Mouse (Mus musculus) layer of hippocampus, adult 18-20 months (tissue): Measurements from ENCODE around the gene Cdkal1. TPM values are rescaled to one million over a fixed set of nuclear protein-coding genes. Genes with fewer than 3 reads are reported as not detected.

Source experiments
- DNase-seq, 2 experiments: peaks; one replicate each; pipeline ENCODE4 v3.0.0; 2022; ENCODE audit warnings: low spot score in 2 of 2
- total RNA-seq, 2 experiments: library from RNA; stranded (reverse); gene quantifications; 2 replicates each; pipeline ENCODE4 v1.2.3; 2021

Cdkal1 gene
- total RNA-seq, 2 experiments from 2014 or later = 26.0 to 26.3 TPM

GRCm38 (mm10) chr13:29199679-29200078, 655.8 kb downstream of the Cdkal1 start:
- DNase-seq = no peak

- no peak for DNase-seq
Observed at GRCm38 (mm10) chr13:29196798-29197498, 658.5 kb downstream of the Cdkal1 start.

- peak; percentile 10 to 26 for DNase-seq
Observed at GRCm38 (mm10) chr13:29195722-29196121, 659.8 kb downstream of the Cdkal1 start.

GRCm38 (mm10) chr13:29194946-29195345, 660.5 kb downstream of the Cdkal1 start:
- no peak for DNase-seq

- DNase-seq = no peak
Observed at GRCm38 (mm10) chr13:29192697-29193096, 662.8 kb downstream of the Cdkal1 start.

- DNase-seq = no peak
Observed at GRCm38 (mm10) chr13:29190548-29190947, 664.9 kb downstream of the Cdkal1 start.

- DNase-seq = no peak
Observed at GRCm38 (mm10) chr13:29186748-29187147, 668.7 kb downstream of the Cdkal1 start.

- no peak for DNase-seq
Observed at GRCm38 (mm10) chr13:29185545-29185944, 669.9 kb downstream of the Cdkal1 start.

- DNase-seq = no peak
Observed at GRCm38 (mm10) chr13:29184545-29184944, 670.9 kb downstream of the Cdkal1 start.

- DNase-seq = no peak
Observed at GRCm38 (mm10) chr13:29179861-29180260, 675.6 kb downstream of the Cdkal1 start.

- no peak for DNase-seq
Observed at GRCm38 (mm10) chr13:29179260-29179659, 676.2 kb downstream of the Cdkal1 start.

- no peak for DNase-seq
Observed at GRCm38 (mm10) chr13:29177889-29178486, 677.5 kb downstream of the Cdkal1 start.

- no peak for DNase-seq
Observed at GRCm38 (mm10) chr13:29169356-29169755, 686.1 kb downstream of the Cdkal1 start.

GRCm38 (mm10) chr13:29164845-29165524, 690.5 kb downstream of the Cdkal1 start:
- no peak for DNase-seq

GRCm38 (mm10) chr13:29162867-29163514, 692.5 kb downstream of the Cdkal1 start:
- DNase-seq = no peak

- DNase-seq = no peak
Observed at GRCm38 (mm10) chr13:29162444-29162843, 693.0 kb downstream of the Cdkal1 start.

GRCm38 (mm10) chr13:29161436-29161835, 694.0 kb downstream of the Cdkal1 start:
- no peak for DNase-seq

- no peak for DNase-seq
Observed at GRCm38 (mm10) chr13:29156703-29157102, 698.8 kb downstream of the Cdkal1 start.

GRCm38 (mm10) chr13:29155297-29155696, 700.2 kb downstream of the Cdkal1 start:
- DNase-seq = no peak

GRCm38 (mm10) chr13:29150120-29150519, 705.4 kb downstream of the Cdkal1 start:
- no peak for DNase-seq

- no peak for DNase-seq
Observed at GRCm38 (mm10) chr13:29149404-29149803, 706.1 kb downstream of the Cdkal1 start.

GRCm38 (mm10) chr13:29148616-29149015, 706.9 kb downstream of the Cdkal1 start:
- no peak for DNase-seq
